Mouse (Mus musculus) liver, postnatal 0 days (tissue): ENCODE measurements around the gene Uchl4. TPM values are rescaled to one million over a fixed set of nuclear protein-coding genes. Genes with fewer than 3 reads are reported as not detected.
A peak's percentile ranks its signal among the peaks of the same experiment; 100 is the strongest.

Experiments
- ATAC-seq: fragments of 200-750 bp; cut with Nextera tagmentation; 2 replicates; pipeline ENCODE4 v1.8.0; 2017; ENCODE audit warnings: mild to moderate bottlenecking, moderate library complexity
- DNase-seq: peaks from one replicate; pipeline ENCODE4 v3.0.0-alpha.2; 2016
- H3K27ac ChIP-seq: fragments of 300-500 bp; sonication (generic); 2 replicates; pipeline ENCODE4 v1.5.1; 2014; ENCODE audit warnings: antibody characterized with exemption, moderate library complexity, mild to moderate bottlenecking, low read depth
- H3K27me3 ChIP-seq: fragments of 300-500 bp; sonication (generic); 2 replicates; pipeline ENCODE4 v1.6.1; 2014; ENCODE audit warnings: low read length, control low read depth, mixed read lengths; ENCODE audit not compliant: insufficient read depth
- H3K36me3 ChIP-seq: fragments of 300-500 bp; sonication (generic); replicated peaks from 2 replicates; pipeline ENCODE4 v1.6.1; 2014; ENCODE audit warnings: mild to moderate bottlenecking, control low read depth, low read length, moderate library complexity, mixed read lengths; ENCODE audit not compliant: insufficient read depth
- H3K4me1 ChIP-seq: fragments of 300-500 bp; sonication (generic); 2 replicates; pipeline ENCODE4 v1.6.1; 2014; ENCODE audit warnings: antibody characterized with exemption, mild to moderate bottlenecking, control low read depth; ENCODE audit not compliant: insufficient read depth
- H3K4me2 ChIP-seq: fragments of 300-500 bp; sonication (generic); 2 replicates; pipeline ENCODE4 v1.6.1; 2014; ENCODE audit warnings: low read depth, mild to moderate bottlenecking, low read length, moderate library complexity, mixed read lengths
- H3K4me3 ChIP-seq: fragments of 300-500 bp; sonication (generic); 2 replicates; pipeline ENCODE4 v1.5.1; 2014; ENCODE audit warnings: low read depth, low read length
- H3K9ac ChIP-seq: fragments of 300-500 bp; sonication (generic); replicated peaks from 2 replicates; pipeline ENCODE4 v1.6.1; 2014; ENCODE audit warnings: mild to moderate bottlenecking, moderate library complexity
- H3K9me3 ChIP-seq: fragments of 300-500 bp; sonication (generic); 2 replicates; pipeline ENCODE4 v1.6.1; 2016; ENCODE audit warnings: mild to moderate bottlenecking, control low read depth, low read length, mixed read lengths
- CTCF ChIP-seq: sonication (generic); IDR thresholded peaks from 2 replicates; pipeline ENCODE4 v1.5.1; 2016; ENCODE audit warnings: antibody characterized with exemption, low read depth
- EP300 ChIP-seq: IDR thresholded peaks from 2 replicates; pipeline ENCODE4 v1.6.1; 2016; ENCODE audit warnings: antibody characterized with exemption, low read depth, mild to moderate bottlenecking
- WGBS: fragments of 180-500 bp; shearing (Covaris S2); extraction: QIAGEN DNeasy Blood & Tissue Kit; methylation state at CpG from one replicate; pipeline ENCODE4 v1.1.7; 2014; ENCODE audit not compliant: insufficient replicate concordance; 5-methylcytosine and 5-hydroxymethylcytosine counted together
- polyA plus RNA-seq: library from polyadenylated mRNA; unstranded; fragments of >200 nt; fragmentation: Nextera tagmentation; extraction: Ambion mirVana; gene quantifications from 2 replicates; pipeline ENCODE4 v1.2.1, GENCODE M21; 2015

Uchl4 gene
- polyA plus RNA-seq, 1 experiment from 2014 or later, result 0.61 TPM

GRCm38 (mm10) chr9:64227736-64228135 is 7.3 kb upstream of the Uchl4 start:
- WGBS, result 32% methylated on average over 12 of the region's 12 CpGs
- Histone ChIP-seq H3K4me1 (peaks cover 18% of the 10 kb centered on the region), H3K4me3 (no peak overlapping the region), H3K36me3 (no peaks in the 10 kb centered on the region), H3K27ac (no peak overlapping the region), H3K9me3 (no peaks in the 10 kb centered on the region), H3K9ac (no peak overlapping the region), H3K4me2 (peak overlapping the region; percentile 44), H3K27me3 (no peaks in the 10 kb centered on the region)
- DNase-seq, result no peak
- ATAC-seq, result no peak
- TF ChIP-seq EP300 (no peak), CTCF (no peak)

GRCm38 (mm10) chr9:64228972-64229371 is 6.0 kb upstream of the Uchl4 start:
- Histone ChIP-seq H3K4me3 (no peak overlapping the region), H3K27me3 (no peaks in the 10 kb centered on the region), H3K36me3 (no peaks in the 10 kb centered on the region), H3K9ac (no peak overlapping the region), H3K27ac (no peak overlapping the region), H3K4me2 (no peak overlapping the region), H3K9me3 (no peaks in the 10 kb centered on the region), H3K4me1 (peaks cover 18% of the 10 kb centered on the region)
- no peak for DNase-seq
- TF ChIP-seq CTCF, result no peak
- no peak for ATAC-seq

- ATAC-seq, result no peak
- no peak overlapping the region for H3K4me3 ChIP-seq
- H3K4me1 ChIP-seq, result peaks cover 8% of the 10 kb centered on the region
- no peak overlapping the region for H3K27ac ChIP-seq
- DNase-seq, result no peak
- H3K36me3 ChIP-seq, result no peaks in the 10 kb centered on the region
- no peaks in the 10 kb centered on the region for H3K9me3 ChIP-seq
- H3K9ac ChIP-seq, result no peak overlapping the region
- H3K27me3 ChIP-seq, result no peaks in the 10 kb centered on the region
- TF ChIP-seq CTCF, result no peak
- no peak for TF ChIP-seq EP300
- 63% methylated on average over 5 of the region's 5 CpGs for WGBS
- no peak overlapping the region for H3K4me2 ChIP-seq
These were observed 3.8 kb upstream of the Uchl4 start for GRCm38 (mm10) chr9:64231171-64231570.

- no peak for TF ChIP-seq EP300
- no peak for TF ChIP-seq CTCF
- Histone ChIP-seq H3K9ac (no peak overlapping the region), H3K4me2 (no peak overlapping the region), H3K36me3 (no peaks in the 10 kb centered on the region), H3K4me1 (peaks cover 8% of the 10 kb centered on the region), H3K27me3 (no peaks in the 10 kb centered on the region), H3K9me3 (no peaks in the 10 kb centered on the region), H3K27ac (no peak overlapping the region), H3K4me3 (no peak overlapping the region)
- no peak for DNase-seq
- WGBS, result 79% methylated on average over 3 of the region's 3 CpGs
- ATAC-seq, result no peak
These were observed 3.3 kb upstream of the Uchl4 start for GRCm38 (mm10) chr9:64231674-64232073.

GRCm38 (mm10) chr9:64232257-64232957 is 2.6 kb upstream of the Uchl4 start:
- no peak overlapping the region for H3K9ac ChIP-seq
- 70% methylated on average over 9 of the region's 9 CpGs for WGBS
- no peaks in the 10 kb centered on the region for H3K27me3 ChIP-seq
- H3K9me3 ChIP-seq, result no peaks in the 10 kb centered on the region
- H3K27ac ChIP-seq, result no peak overlapping the region
- H3K4me3 ChIP-seq, result no peak overlapping the region
- ATAC-seq (no peak), DNase-seq (no peak)
- H3K4me2 ChIP-seq, result no peak overlapping the region
- peaks cover 8% of the 10 kb centered on the region for H3K4me1 ChIP-seq
- no peaks in the 10 kb centered on the region for H3K36me3 ChIP-seq
- TF ChIP-seq CTCF (no peak), EP300 (no peak)

GRCm38 (mm10) chr9:64233656-64234055 is 1.3 kb upstream of the Uchl4 start:
- H3K27ac ChIP-seq, result no peak overlapping the region
- TF ChIP-seq EP300, result no peak
- WGBS, result 87% methylated on average over 5 of the region's 5 CpGs
- H3K4me1 ChIP-seq, result peaks cover 2% of the 10 kb centered on the region; the same call in 1 of the 2 replicates
- no peaks in the 10 kb centered on the region for H3K9me3 ChIP-seq
- no peaks in the 10 kb centered on the region for H3K27me3 ChIP-seq
- H3K36me3 ChIP-seq, result no peaks in the 10 kb centered on the region
- DNase-seq, result no peak
- H3K4me2 ChIP-seq, result no peak overlapping the region
- H3K4me3 ChIP-seq, result no peak overlapping the region
- H3K9ac ChIP-seq, result no peak overlapping the region
- ATAC-seq, result no peak

GRCm38 (mm10) chr9:64236056-64236455 is 1.1 kb downstream of the Uchl4 start:
- 89% methylated on average over 7 of the region's 7 CpGs for WGBS
- Histone ChIP-seq H3K4me2 (no peak overlapping the region), H3K27ac (no peak overlapping the region), H3K4me1 (no peaks in the 10 kb centered on the region; the same call in 1 of the 2 replicates), H3K9me3 (no peaks in the 10 kb centered on the region), H3K4me3 (no peak overlapping the region), H3K9ac (no peak overlapping the region), H3K36me3 (no peaks in the 10 kb centered on the region), H3K27me3 (no peaks in the 10 kb centered on the region)
- TF ChIP-seq EP300, result no peak
- TF ChIP-seq CTCF, result no peak
- ATAC-seq, result no peak
- DNase-seq, result no peak
